Mouse (Mus musculus): ENCODE results near the gene Hmgn2.

- TF ChIP-seq CTCF (IDR thresholded peaks at IDR 0.05; ENCODE audit: low read depth), result no peak
- TF ChIP-seq EP300 (IDR thresholded peaks at IDR 0.05; ENCODE audit: low read depth), result no peak
These were observed 44.7 kb downstream of the Hmgn2 start for GRCm38 (mm10) chr4:133923743-133924142.
